Mouse (Mus musculus) right cerebral cortex, postnatal 4 days (tissue): Measurements from ENCODE around the gene Gm10181.
"Not testable (repeated sequence)": the region's sequence is repeated elsewhere in the genome, so short reads cannot be mapped to it uniquely, and the experiment has no call there.

Source experiments
- DNase-seq: peaks from one replicate; pipeline ENCODE4 v3.0.0-alpha.2; 2022

Gene Gm10181

GRCm38 (mm10) chr9:25089122-25089521 lies at the start of gene Gm10181:
Gm10181 (plus strand) TSS chr9:25089422.
- DNase-seq = no peak

DNA sequence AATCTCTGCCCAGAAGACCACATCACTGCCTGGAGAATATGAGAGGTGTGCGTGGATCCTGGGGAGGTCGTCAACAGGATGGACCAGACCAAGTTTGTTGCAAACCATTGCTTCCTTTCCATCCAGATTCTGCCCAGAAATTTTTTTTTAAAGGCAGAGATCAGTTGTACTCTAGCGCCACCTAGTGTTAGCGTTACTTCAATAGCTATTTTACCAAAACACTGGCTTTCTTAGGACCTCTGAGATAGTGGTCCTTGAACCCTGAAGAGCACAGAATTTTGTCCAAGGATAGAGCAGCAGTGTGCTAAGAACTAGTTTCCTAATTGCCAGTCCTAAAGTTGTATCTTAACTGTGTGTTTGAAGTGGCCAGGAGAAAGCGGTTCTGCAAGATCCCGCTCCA lies 47.6 kb upstream of the Gm10181 start:
- peak; percentile 18 for DNase-seq

DNA sequence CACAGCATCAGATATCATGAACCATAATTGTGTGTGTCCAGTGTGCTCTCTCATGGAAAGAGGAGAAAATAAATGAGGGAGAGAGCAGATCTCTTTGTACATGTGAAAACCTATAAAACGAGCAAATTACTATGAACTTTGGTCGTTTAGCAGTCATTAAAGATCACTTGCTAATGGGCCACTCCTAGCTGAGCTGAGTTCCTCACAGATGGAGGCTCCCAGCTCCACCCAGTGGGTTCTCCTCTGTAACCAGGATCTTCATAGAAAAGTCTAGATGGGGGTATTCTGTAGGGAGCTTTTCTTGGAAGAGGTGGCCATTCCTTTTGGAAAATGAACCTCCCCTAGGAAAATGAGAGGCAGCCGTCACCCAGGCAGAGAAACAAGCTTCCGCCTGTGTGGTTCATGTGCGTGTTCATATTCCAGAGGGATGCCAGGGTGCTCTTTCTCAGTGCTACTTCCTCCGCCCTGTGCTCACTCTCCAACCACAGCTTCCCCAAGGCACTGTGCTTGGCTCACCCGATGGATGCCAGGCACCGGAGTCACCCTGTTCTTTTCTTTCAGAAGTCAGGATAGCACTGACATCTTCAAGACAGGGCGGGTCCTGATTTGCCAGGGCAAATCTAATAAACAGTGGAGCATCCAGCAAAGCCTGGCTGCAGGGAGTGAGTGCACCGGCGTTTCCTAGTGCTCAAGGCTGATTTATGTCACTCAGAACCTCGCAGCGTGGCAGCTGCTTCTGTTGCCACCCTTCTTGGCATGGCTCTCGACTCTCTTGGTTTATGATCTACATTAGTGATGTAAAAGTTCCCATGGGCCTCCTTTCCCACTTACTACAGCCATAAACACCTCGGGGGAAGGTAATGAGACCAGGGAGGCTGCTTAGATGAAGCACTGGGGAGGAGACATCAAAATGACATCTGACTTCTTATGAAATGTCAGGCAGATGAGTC lies 46.8 kb upstream of the Gm10181 start:
- DNase-seq = no peak

GRCm38 (mm10) chr9:25044325-25044724 lies 44.9 kb upstream of the Gm10181 start:
- no peak for DNase-seq

DNA sequence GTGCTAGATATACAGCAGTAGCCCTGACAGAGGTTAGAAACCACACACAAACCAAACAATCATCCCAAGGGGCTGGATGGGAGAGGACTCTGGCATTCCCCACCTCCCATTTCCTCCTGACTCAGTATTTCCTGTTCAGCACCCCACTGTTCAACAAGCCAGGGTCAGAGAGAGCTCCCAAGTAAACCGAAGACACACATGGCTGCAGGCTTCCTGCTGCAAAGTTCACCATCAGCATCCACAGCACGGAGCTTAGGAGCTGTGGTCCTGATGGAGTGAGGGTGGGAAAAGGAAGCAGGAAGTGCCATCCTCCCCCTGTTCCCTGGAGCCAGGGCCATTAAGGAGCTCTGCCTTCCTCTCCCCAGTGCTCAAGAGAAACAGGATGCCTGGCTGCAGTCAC lies 40.9 kb upstream of the Gm10181 start:
- DNase-seq = no peak

DNA sequence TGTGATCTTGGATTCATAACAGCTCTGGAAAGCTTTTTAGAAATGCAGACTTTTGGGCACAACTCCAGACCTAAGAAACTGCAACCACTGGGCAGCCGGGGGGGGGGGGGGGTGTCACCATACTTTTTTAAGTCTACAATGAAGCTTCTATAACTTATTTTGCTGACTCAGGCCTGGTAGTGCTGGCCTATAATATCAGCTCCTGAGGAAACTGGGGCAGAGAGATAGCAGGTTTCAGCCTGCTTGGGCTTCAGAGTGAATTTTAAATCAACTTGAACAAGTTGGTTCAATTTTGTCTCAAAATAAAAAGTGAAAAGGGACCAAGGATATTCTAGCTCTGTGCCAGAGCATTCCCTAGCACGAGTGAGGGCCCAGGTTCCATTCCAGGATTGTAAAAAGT lies 40.3 kb upstream of the Gm10181 start:
- DNase-seq = no peak

GRCm38 (mm10) chr9:25051901-25052300 lies 37.3 kb upstream of the Gm10181 start:
- DNase-seq = no peak

DNA sequence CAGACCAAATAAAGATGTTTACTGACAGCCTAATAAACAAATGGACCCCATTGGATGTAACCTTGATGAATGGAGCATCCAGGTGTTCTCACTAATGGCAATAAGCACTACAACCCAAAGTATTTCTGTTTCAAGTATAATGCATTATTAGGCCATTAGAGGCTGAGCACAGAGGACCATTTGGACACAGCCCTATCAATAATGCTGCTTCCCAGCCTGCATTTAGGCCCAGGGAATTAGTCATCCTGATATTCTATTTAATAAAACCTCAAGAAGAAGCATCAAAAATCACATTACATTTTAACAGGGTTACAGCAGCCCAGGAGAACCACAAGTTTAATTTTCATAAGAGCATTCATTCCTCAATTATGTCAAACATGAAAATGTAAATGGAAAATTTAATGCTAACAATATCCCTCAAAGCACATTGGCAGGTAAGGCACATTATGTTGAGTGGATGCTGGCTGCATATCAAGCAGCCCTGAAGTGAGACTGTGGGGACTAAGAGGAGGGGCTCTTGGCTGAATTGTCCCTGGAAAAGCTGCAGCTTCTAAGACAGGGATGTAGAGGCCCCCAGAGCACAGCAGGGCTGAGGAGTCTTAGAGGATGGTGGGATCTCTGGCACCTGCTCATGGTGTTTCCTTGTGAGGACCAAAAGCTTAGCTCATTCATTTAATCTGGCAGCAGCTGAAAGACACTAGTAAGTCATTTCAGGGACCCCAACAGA lies 33.4 kb upstream of the Gm10181 start:
- no peak for DNase-seq

DNA sequence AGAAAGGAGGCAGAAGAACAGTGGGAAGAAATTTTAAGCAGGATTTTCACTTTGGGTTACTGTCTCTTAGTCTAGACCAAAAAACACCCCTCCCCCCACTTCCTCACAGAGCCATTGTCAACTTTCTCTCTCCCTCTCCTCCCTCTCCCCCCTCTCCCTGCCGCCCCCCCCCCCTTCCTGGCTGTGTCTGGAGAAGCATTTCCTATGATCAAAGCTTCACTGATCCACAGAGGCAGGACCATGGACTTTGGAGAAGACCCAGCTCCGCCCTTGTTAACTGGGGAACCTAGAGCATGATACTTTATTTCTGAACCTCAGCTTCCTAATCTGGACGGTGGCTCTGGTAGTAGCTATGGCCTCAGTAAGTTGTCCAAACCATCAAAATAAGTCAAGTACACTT lies 30.5 kb upstream of the Gm10181 start:
- no peak for DNase-seq

DNA sequence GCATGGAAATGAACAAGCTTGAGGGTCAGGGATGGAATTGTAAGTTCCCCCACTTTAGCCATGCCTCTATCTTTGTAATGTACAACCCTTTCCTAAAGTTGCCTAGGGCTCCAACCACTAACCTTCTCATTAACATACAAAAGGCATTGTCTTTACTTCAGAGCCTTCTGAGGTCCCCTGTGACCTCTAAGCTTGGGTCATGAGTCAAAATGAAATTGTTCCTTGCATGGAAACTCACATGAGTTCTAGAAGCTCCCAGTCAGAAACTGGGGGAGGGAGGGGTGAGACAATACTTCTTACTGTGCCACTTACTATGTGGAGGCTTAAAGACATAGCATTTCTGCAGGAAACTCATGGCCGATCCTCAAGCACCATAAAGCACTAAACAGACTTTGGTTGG lies 16.6 kb upstream of the Gm10181 start:
- no peak for DNase-seq

DNA sequence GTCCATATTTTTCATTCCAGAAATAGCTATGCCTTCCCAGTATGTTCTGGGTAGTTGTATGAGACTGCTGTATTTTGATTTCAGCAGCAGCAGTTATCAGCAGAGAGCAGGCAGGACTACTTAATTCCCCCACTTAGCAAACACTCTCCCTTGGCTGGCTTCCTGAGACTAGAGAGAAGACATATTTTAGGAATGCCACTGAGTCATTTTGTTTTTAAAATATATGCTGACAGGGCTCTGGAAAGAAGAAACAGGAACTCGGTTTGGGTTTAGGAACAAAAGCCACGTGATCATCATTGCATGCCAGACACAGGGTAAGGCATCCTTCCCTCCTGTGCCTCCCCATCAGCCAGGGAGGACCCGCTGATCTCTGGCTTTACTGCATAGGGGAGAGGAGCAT lies 13.2 kb upstream of the Gm10181 start:
- no peak for DNase-seq

DNA sequence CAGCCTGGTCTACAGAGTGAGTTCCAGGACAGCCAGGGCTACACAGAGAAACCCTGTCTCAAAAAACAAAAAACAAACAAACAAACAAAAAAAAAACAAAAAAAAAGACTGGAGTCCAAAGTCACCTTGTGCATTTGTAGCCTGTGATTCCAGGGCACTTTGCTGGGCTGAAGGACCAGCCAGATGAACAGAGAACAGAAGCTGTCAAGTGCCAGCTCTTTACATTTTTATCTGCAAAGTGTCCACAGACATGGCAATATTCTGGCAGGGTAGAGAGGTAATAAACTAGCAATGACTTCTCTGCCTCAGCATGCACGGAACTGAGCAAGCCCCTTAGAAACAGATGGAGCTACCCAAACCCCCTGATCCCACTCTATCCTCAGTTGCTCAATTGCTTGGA lies 12.7 kb upstream of the Gm10181 start:
- DNase-seq = no peak

DNA sequence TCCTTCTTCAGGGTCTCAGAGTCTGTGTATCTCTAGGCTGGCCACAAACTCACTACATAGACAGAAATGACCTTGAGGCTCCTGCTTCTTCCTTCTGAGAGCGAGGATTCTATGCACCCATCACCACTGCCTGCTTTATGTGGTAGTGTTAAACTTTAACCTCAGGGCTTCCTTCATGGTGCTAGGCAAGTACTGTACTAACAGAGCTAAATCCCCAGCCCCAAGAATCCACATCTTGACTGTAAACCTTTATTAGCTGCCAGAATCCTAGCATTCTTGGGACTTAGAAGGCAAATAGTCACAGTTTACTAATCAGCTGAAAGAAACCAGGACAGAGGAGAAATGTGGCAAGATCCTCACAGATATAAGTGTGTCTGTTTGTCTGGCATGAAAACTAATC lies 1.6 kb downstream of the Gm10181 start:
- no peak for DNase-seq

GRCm38 (mm10) chr9:25102881-25103280 lies 13.7 kb downstream of the Gm10181 start:
- DNase-seq = no peak

DNA sequence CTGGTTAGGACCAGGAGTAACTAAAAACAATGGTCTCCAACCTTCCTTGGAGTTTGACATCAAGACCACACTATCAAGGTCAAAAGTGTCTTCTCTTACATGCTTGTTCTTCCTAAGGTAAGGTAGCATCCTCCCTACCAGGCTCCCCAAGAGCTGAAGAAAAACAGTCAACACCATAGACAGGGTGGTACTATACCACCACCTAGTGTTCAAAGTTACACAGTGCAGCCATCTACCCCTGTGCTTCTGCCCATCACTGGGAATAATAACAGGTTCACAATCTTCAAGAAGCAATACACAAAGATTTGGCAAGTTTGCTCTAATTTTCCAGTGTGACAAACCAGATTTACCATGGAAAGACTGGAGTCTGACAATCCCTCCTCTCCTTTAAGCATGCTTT lies 15.4 kb downstream of the Gm10181 start:
- DNase-seq = no peak

- not testable (repeated sequence) for DNase-seq
Measured at GRCm38 (mm10) chr9:25123590-25123989, 34.4 kb downstream of the Gm10181 start.

- DNase-seq = no peak
Measured at GRCm38 (mm10) chr9:25124048-25124447, 34.8 kb downstream of the Gm10181 start.

- no peak for DNase-seq
Measured at GRCm38 (mm10) chr9:25132253-25132652, 43.0 kb downstream of the Gm10181 start.

GRCm38 (mm10) chr9:25132920-25133319 lies 43.7 kb downstream of the Gm10181 start:
- DNase-seq = no peak

GRCm38 (mm10) chr9:25138900-25139299 lies 49.7 kb downstream of the Gm10181 start:
- DNase-seq = no peak
